Mouse (Mus musculus) lung, adult 2 months (tissue): ENCODE data around the gene Osbpl8.

ENCODE experiments used
- CTCF ChIP-seq: fragments of 200-500 bp; IDR thresholded peaks from 2 replicates; pipeline ENCODE4 v1.5.1; 2011; ENCODE audit warnings: mild to moderate bottlenecking, low read length, control low read depth; ENCODE audit not compliant: insufficient read depth
- POLR2A ChIP-seq: fragments of 200-500 bp; IDR thresholded peaks from 2 replicates; pipeline ENCODE4 v1.6.1; 2011; ENCODE audit warnings: low read depth, mild to moderate bottlenecking, control low read depth, low read length, borderline replicate concordance; ENCODE audit errors: extremely low read depth

- TF ChIP-seq CTCF, result no peak
- no peak for TF ChIP-seq POLR2A
These were observed 40.4 kb upstream of the Osbpl8 start for GRCm38 (mm10) chr10:111124175-111124574.
